Mouse (Mus musculus): ENCODE measurements around the gene Gfm2. TPM values are rescaled to one million over a fixed set of nuclear protein-coding genes. Genes with fewer than 3 reads are reported as not detected.

Gfm2 gene
- total and polyA plus RNA-seq, 2 experiments from 2014 or later: 23.5 to 24.0 TPM

GRCm38 (mm10) chr13:97145834-97146233 lies 8.1 kb downstream of the Gfm2 start:
- H3K4me1 ChIP-seq (ENCODE audit: control insufficient read depth, insufficient read depth): no peaks in the 10 kb centered on the region
- H3K36me3 ChIP-seq (replicated peaks; ENCODE audit: control insufficient read depth, insufficient read depth, low read length): peaks cover 61% of the 10 kb centered on the region
- no peaks in the 10 kb centered on the region for H3K27me3 ChIP-seq (ENCODE audit: control insufficient read depth, insufficient read depth, low read length)
- no peaks in the 10 kb centered on the region for H3K9me3 ChIP-seq (replicated peaks; ENCODE audit: control insufficient read depth, low read length)
- no peak overlapping the region for H3K9ac ChIP-seq (replicated peaks; ENCODE audit: low read depth, low read length)
- TF ChIP-seq EP300 (IDR thresholded peaks at IDR 0.05; ENCODE audit: low read depth) (no peak), CTCF (IDR thresholded peaks at IDR 0.05; ENCODE audit: low read depth) (peak; percentile 61)
- WGBS: 56% methylated on average over 4 of the region's 4 CpGs
- H3K27ac ChIP-seq (ENCODE audit: low read depth): no peak overlapping the region
- H3K4me3 ChIP-seq (ENCODE audit: low read depth, low read length): no peak overlapping the region
- peak; percentile 17 for DNase-seq (ENCODE audit: low spot score)
- no peak overlapping the region for H3K4me2 ChIP-seq (ENCODE audit: low read depth, low read length)
- ATAC-seq (ENCODE audit: insufficient read depth, low read depth): no peak

DNA sequence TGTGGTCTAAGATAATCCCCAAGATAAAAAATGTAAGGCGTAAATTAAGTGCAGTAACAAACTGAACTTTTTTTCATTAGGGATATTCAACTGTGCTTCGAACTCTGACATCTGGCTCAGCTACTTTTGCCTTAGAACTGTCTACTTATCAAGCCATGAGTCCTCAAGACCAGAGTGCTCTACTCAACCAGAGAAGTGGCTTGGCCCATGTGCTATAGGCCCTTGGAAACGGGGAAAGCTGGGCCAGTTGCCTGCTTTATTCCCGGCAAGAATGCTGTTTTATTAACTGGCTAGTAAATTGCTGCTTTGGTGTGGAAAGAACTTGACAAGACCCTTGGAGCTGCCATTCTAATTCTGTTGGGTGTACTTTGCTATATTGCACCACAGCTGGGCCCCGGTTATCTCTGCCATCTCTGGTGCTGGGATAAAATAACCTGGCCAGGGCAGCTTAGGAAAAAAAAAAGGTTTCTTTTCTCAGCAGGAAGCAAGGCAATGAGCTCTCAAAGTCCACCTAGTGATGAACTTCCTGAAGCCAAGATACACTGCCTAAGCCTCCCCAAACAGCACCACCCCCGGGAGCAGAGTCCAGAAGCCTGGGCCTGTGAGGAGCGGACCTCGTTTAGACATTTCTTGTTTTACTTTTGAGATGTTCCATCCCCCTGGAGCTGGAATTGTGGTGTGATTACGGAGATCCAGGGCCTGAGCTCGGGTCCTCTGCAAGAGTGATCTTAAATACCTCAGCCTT lies 38.0 kb downstream of the Gfm2 start:
- DNase-seq (ENCODE audit: low spot score): no peak
- Histone ChIP-seq H3K9ac (replicated peaks; ENCODE audit: low read depth, low read length) (no peak overlapping the region), H3K27ac (ENCODE audit: low read depth) (no peak overlapping the region), H3K27me3 (ENCODE audit: control insufficient read depth, insufficient read depth, low read length) (no peaks in the 10 kb centered on the region), H3K36me3 (replicated peaks; ENCODE audit: control insufficient read depth, insufficient read depth, low read length) (peaks cover 90% of the 10 kb centered on the region), H3K9me3 (replicated peaks; ENCODE audit: control insufficient read depth, low read length) (no peaks in the 10 kb centered on the region), H3K4me3 (ENCODE audit: low read depth, low read length) (no peak overlapping the region), H3K4me1 (ENCODE audit: control insufficient read depth, insufficient read depth) (no peaks in the 10 kb centered on the region), H3K4me2 (ENCODE audit: low read depth, low read length) (no peak overlapping the region)
- WGBS: 85% methylated on average over 10 of the region's 10 CpGs
- TF ChIP-seq CTCF (IDR thresholded peaks at IDR 0.05; ENCODE audit: low read depth) (no peak), EP300 (IDR thresholded peaks at IDR 0.05; ENCODE audit: low read depth) (no peak)
- no peak for ATAC-seq (ENCODE audit: insufficient read depth, low read depth)

DNA sequence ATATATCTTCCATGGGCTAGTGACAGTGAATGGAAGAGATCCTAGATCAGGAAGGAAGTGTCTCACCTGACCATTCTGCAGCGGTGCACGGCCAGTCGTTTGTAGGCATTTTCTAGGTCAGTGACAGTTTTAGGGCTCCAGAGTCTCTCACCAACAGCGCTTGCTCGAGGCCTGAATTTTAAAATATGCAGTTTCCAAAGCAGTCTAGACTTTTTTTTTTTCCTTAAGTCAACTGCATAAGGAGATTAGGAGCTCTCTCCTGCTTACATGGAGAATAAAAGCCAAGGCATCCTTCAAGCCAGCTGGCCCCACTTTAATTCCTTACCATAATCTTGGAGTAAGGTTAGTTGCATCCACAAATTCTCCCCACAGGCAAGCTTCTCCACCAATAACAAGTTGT lies 39.0 kb downstream of the Gfm2 start:
- H3K4me1 ChIP-seq (ENCODE audit: control insufficient read depth, insufficient read depth): no peaks in the 10 kb centered on the region
- DNase-seq (ENCODE audit: low spot score): no peak
- H3K36me3 ChIP-seq (replicated peaks; ENCODE audit: control insufficient read depth, insufficient read depth, low read length): peaks cover 90% of the 10 kb centered on the region
- H3K4me3 ChIP-seq (ENCODE audit: low read depth, low read length): no peak overlapping the region
- WGBS: 83% methylated on average over 5 of the region's 5 CpGs
- H3K27ac ChIP-seq (ENCODE audit: low read depth): no peak overlapping the region
- H3K9me3 ChIP-seq (replicated peaks; ENCODE audit: control insufficient read depth, low read length): no peaks in the 10 kb centered on the region
- TF ChIP-seq EP300 (IDR thresholded peaks at IDR 0.05; ENCODE audit: low read depth): no peak
- TF ChIP-seq CTCF (IDR thresholded peaks at IDR 0.05; ENCODE audit: low read depth): no peak
- H3K4me2 ChIP-seq (ENCODE audit: low read depth, low read length): no peak overlapping the region
- H3K27me3 ChIP-seq (ENCODE audit: control insufficient read depth, insufficient read depth, low read length): no peaks in the 10 kb centered on the region
- no peak for ATAC-seq (ENCODE audit: insufficient read depth, low read depth)
- no peak overlapping the region for H3K9ac ChIP-seq (replicated peaks; ENCODE audit: low read depth, low read length)

GRCm38 (mm10) chr13:97178943-97179342 lies 41.2 kb downstream of the Gfm2 start:
- WGBS: 74% methylated on average over 7 of the region's 7 CpGs

GRCm38 (mm10) chr13:97180113-97180828 lies 42.5 kb downstream of the Gfm2 start:
- ATAC-seq (ENCODE audit: insufficient read depth, low read depth): no peak
- 0 out of 2 replicates have a peak, but pooled peaks cover 5% of the 10 kb centered on the region for H3K4me1 ChIP-seq (ENCODE audit: control insufficient read depth, insufficient read depth)
- no peak for TF ChIP-seq EP300 (IDR thresholded peaks at IDR 0.05; ENCODE audit: low read depth)
- TF ChIP-seq CTCF (IDR thresholded peaks at IDR 0.05; ENCODE audit: low read depth): no peak
- DNase-seq (ENCODE audit: low spot score): no peak
- WGBS: 71% methylated on average over 6 of the region's 6 CpGs
- H3K27me3 ChIP-seq (ENCODE audit: control insufficient read depth, insufficient read depth, low read length): no peaks in the 10 kb centered on the region
- no peak overlapping the region for H3K27ac ChIP-seq (ENCODE audit: low read depth)
- H3K36me3 ChIP-seq (replicated peaks; ENCODE audit: control insufficient read depth, insufficient read depth, low read length): peaks cover 64% of the 10 kb centered on the region
- no peaks in the 10 kb centered on the region for H3K9me3 ChIP-seq (replicated peaks; ENCODE audit: control insufficient read depth, low read length)
- no peak overlapping the region for H3K4me2 ChIP-seq (ENCODE audit: low read depth, low read length)
- H3K9ac ChIP-seq (replicated peaks; ENCODE audit: low read depth, low read length): no peak overlapping the region
- H3K4me3 ChIP-seq (ENCODE audit: low read depth, low read length): no peak overlapping the region

More at GRCm38 (mm10) chr13:97178943-97179342, 41.2 kb downstream of the Gfm2 start:
- Histone ChIP-seq H3K36me3 (replicated peaks; ENCODE audit: control insufficient read depth, insufficient read depth, low read length) (peaks cover 77% of the 10 kb centered on the region), H3K9ac (replicated peaks; ENCODE audit: low read depth, low read length) (no peak overlapping the region), H3K4me3 (ENCODE audit: low read depth, low read length) (no peak overlapping the region), H3K4me2 (ENCODE audit: low read depth, low read length) (no peak overlapping the region), H3K27ac (ENCODE audit: low read depth) (no peak overlapping the region), H3K4me1 (ENCODE audit: control insufficient read depth, insufficient read depth) (no peaks in the 10 kb centered on the region), H3K9me3 (replicated peaks; ENCODE audit: control insufficient read depth, low read length) (no peaks in the 10 kb centered on the region), H3K27me3 (ENCODE audit: control insufficient read depth, insufficient read depth, low read length) (no peaks in the 10 kb centered on the region)
- DNase-seq (ENCODE audit: low spot score) (no peak), ATAC-seq (ENCODE audit: insufficient read depth, low read depth) (no peak)
- TF ChIP-seq EP300 (IDR thresholded peaks at IDR 0.05; ENCODE audit: low read depth) (no peak), CTCF (IDR thresholded peaks at IDR 0.05; ENCODE audit: low read depth) (no peak)
